Mouse (Mus musculus) bone marrow, adult 2 months (tissue): ENCODE results near the gene CN725425.

Source experiments
- CTCF ChIP-seq: fragments of 200-500 bp; IDR thresholded peaks from 2 replicates; pipeline ENCODE4 v1.5.1; 2011; ENCODE audit warnings: low read length, control low read depth; ENCODE audit not compliant: control insufficient read depth, insufficient read depth
- POLR2A ChIP-seq: fragments of 200-500 bp; IDR thresholded peaks from 2 replicates; pipeline ENCODE4 v1.6.1; 2011; ENCODE audit warnings: low read depth, mild to moderate bottlenecking, control low read depth, low read length, borderline replicate concordance; ENCODE audit not compliant: control insufficient read depth

DNA sequence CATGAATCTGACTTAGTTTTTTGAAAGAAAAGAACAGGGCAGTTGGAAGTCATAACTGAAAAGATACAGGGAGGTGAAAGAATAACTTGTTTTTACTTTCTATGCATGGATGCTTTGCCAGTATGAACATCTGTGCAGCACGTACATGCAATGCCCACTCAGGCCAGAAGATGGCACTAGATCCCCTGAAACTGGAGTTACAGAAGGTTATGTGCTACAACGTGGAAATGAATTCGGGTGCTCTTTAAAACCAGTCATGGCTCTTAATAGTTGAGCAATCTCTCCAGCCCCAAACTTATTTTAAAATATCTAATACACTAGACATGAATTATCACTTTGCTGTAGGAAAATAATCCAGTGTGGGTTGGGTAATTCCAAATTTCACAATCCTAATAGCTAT lies 102.1 kb downstream of the CN725425 start:
- TF ChIP-seq CTCF (peak; percentile 69), POLR2A (no peak)
